Mouse (Mus musculus) kidney, adult 2 months (tissue): Measurements from ENCODE around the gene Nup62. TPM values are rescaled to one million over a fixed set of nuclear protein-coding genes. Genes with fewer than 3 reads are reported as not detected.
A peak's percentile ranks its signal among the peaks of the same experiment; 100 is the strongest.

Source experiments
- DNase-seq: peaks from one replicate; pipeline ENCODE4 v3.0.0; 2021
- H3K27ac ChIP-seq: fragments of 200-500 bp; 2 replicates; pipeline ENCODE4 v1.5.1; 2012; ENCODE audit warnings: low read depth, low read length, control low read depth, inconsistent platforms; ENCODE audit not compliant: insufficient read depth
- H3K27me3 ChIP-seq: fragments of 200-500 bp; replicated peaks from 2 replicates; pipeline ENCODE4 v1.6.1; 2012; ENCODE audit warnings: mild to moderate bottlenecking, moderate library complexity, low read length, inconsistent platforms; ENCODE audit not compliant: control insufficient read depth, insufficient read depth
- H3K36me3 ChIP-seq: fragments of 200-500 bp; 2 replicates; pipeline ENCODE4 v1.6.1; 2012; ENCODE audit warnings: mild to moderate bottlenecking, moderate library complexity, low read length, inconsistent platforms; ENCODE audit not compliant: control insufficient read depth, insufficient read depth
- H3K4me1 ChIP-seq: fragments of 200-500 bp; 2 replicates; pipeline ENCODE4 v1.6.1; 2011; ENCODE audit warnings: low read length; ENCODE audit not compliant: control insufficient read depth, insufficient read depth
- H3K4me3 ChIP-seq: fragments of 200-500 bp; 2 replicates; pipeline ENCODE4 v1.5.1; 2011; ENCODE audit warnings: mild to moderate bottlenecking, low read depth, low read length, control low read depth; ENCODE audit not compliant: insufficient read depth
- CTCF ChIP-seq: fragments of 200-500 bp; conservative IDR thresholded peaks from 2 replicates; pipeline ENCODE4 v1.5.1; 2011; ENCODE audit warnings: low read depth, mild to moderate bottlenecking, control low read depth, low read length, moderate library complexity, mixed read lengths; ENCODE audit not compliant: insufficient read depth, insufficient read length
- POLR2A ChIP-seq: fragments of 200-500 bp; IDR thresholded peaks from one replicate; pipeline ENCODE4 v1.6.1; 2011; ENCODE audit warnings: low read depth, low read length, control low read depth
- WGBS: fragments of 180-500 bp; shearing (Covaris S2); methylation state at CpG from one replicate; pipeline ENCODE4 v1.1.7; 2018; 5-methylcytosine and 5-hydroxymethylcytosine counted together
- polyA plus RNA-seq: library from polyadenylated mRNA; depleted of rRNA; stranded (reverse); fragments of >200 nt; gene quantifications from 2 replicates; pipeline ENCODE4 v1.2.3, GENCODE M21; 2012

Nup62 gene
- polyA plus RNA-seq, 1 experiment: 35.9 TPM

- DNase-seq: peak; percentile 52
- Histone ChIP-seq H3K27me3 (no peaks in the 10 kb centered on the region), H3K27ac (no peak overlapping the region), H3K36me3 (no peaks in the 10 kb centered on the region), H3K4me1 (peaks cover 13% of the 10 kb centered on the region; the same call in 1 of the 2 replicates), H3K4me3 (peak overlapping the region; percentile 77)
- TF ChIP-seq CTCF (no peak), POLR2A (no peak)
- WGBS: 26% methylated on average over 8 of the region's 8 CpGs
Observed at GRCm38 (mm10) chr7:44857905-44858304, 42.0 kb downstream of the Nup62 start.

- H3K4me1 ChIP-seq: peaks cover 9% of the 10 kb centered on the region; the same call in 1 of the 2 replicates
- no peaks in the 10 kb centered on the region for H3K27me3 ChIP-seq
- no peaks in the 10 kb centered on the region for H3K36me3 ChIP-seq
- no peak overlapping the region for H3K27ac ChIP-seq
- TF ChIP-seq CTCF (no peak), POLR2A (no peak)
- no peak for DNase-seq
- H3K4me3 ChIP-seq: no peak overlapping the region
- WGBS: 92% methylated on average over 11 of the region's 11 CpGs
Observed at GRCm38 (mm10) chr7:44859896-44860295, 44.0 kb downstream of the Nup62 start.

- Histone ChIP-seq H3K4me1 (peaks cover 4% of the 10 kb centered on the region; the same call in 1 of the 2 replicates), H3K36me3 (no peaks in the 10 kb centered on the region), H3K4me3 (no peak overlapping the region), H3K27me3 (no peaks in the 10 kb centered on the region), H3K27ac (no peak overlapping the region)
- TF ChIP-seq POLR2A (no peak), CTCF (peak; percentile 85)
- WGBS: 54% methylated on average over 22 of the region's 22 CpGs
- peak; percentile 65 for DNase-seq
Observed at GRCm38 (mm10) chr7:44860576-44861428, 44.9 kb downstream of the Nup62 start.

- Histone ChIP-seq H3K27me3 (no peaks in the 10 kb centered on the region), H3K36me3 (no peaks in the 10 kb centered on the region), H3K4me1 (peaks cover 6% of the 10 kb centered on the region), H3K27ac (no peak overlapping the region), H3K4me3 (no peak overlapping the region)
- no peak for TF ChIP-seq CTCF
- no peak for TF ChIP-seq POLR2A
- DNase-seq: no peak
- WGBS: 79% methylated on average over 14 of the region's 14 CpGs
Observed at GRCm38 (mm10) chr7:44861429-44861816, 45.5 kb downstream of the Nup62 start.

- TF ChIP-seq POLR2A (no peak), CTCF (no peak)
- 76% methylated on average over 8 of the region's 8 CpGs for WGBS
- DNase-seq: no peak
- H3K27ac ChIP-seq: no peak overlapping the region
- no peaks in the 10 kb centered on the region for H3K36me3 ChIP-seq
- peaks cover 10% of the 10 kb centered on the region for H3K4me1 ChIP-seq
- H3K4me3 ChIP-seq: no peak overlapping the region
- no peaks in the 10 kb centered on the region for H3K27me3 ChIP-seq
Observed at GRCm38 (mm10) chr7:44862434-44862833, 46.5 kb downstream of the Nup62 start.

- Histone ChIP-seq H3K36me3 (no peaks in the 10 kb centered on the region), H3K27me3 (no peaks in the 10 kb centered on the region), H3K4me1 (peaks cover 16% of the 10 kb centered on the region), H3K4me3 (no peak overlapping the region), H3K27ac (no peak overlapping the region)
- 82% methylated on average over 14 of the region's 14 CpGs for WGBS
- no peak for DNase-seq
- no peak for TF ChIP-seq CTCF
- no peak for TF ChIP-seq POLR2A
Observed at GRCm38 (mm10) chr7:44863210-44863609, 47.3 kb downstream of the Nup62 start.

- Histone ChIP-seq H3K4me3 (no peak overlapping the region), H3K27me3 (no peaks in the 10 kb centered on the region), H3K36me3 (no peaks in the 10 kb centered on the region), H3K4me1 (peaks cover 21% of the 10 kb centered on the region), H3K27ac (no peak overlapping the region)
- TF ChIP-seq POLR2A (no peak), CTCF (no peak)
- WGBS: 81% methylated on average over 11 of the region's 11 CpGs
- no peak for DNase-seq
Observed at GRCm38 (mm10) chr7:44863982-44864494, 48.1 kb downstream of the Nup62 start.
